Mouse (Mus musculus) MEL (cell line): ENCODE measurements around the gene Brd1. TPM values are rescaled to one million over a fixed set of nuclear protein-coding genes. Genes with fewer than 3 reads are reported as not detected.
A peak's percentile ranks its signal among the peaks of the same experiment; 100 is the strongest.

Experiments
- DNase-seq: peaks from one replicate; pipeline ENCODE4 v3.0.0; 2011; ENCODE audit warnings: low read depth, low spot score
- H3K27ac ChIP-seq: 2 replicates; pipeline ENCODE4 v1.5.1; 2012; ENCODE audit warnings: low read depth, mild to moderate bottlenecking, control low read depth, low read length, moderate library complexity; ENCODE audit not compliant: control insufficient read depth
- H3K27me3 ChIP-seq, 2 experiments: fragments of 150-350 bp in 1 of 2; sonication (generic) in 1 of 2; 2 replicates each; pipeline ENCODE4 v1.6.1; 2012; ENCODE audit warnings: low read length in 2 of 2, mild to moderate bottlenecking in 2 of 2, improper control_type of control experiment in 1 of 2, moderate library complexity in 1 of 2; ENCODE audit not compliant: insufficient read depth in 2 of 2, control insufficient read depth in 1 of 2
- H3K36me3 ChIP-seq, 2 experiments: 2 replicates each; pipeline ENCODE4 v1.6.1; 2012 to 2014; ENCODE audit warnings: low read length in 2 of 2, improper control_type of control experiment in 1 of 2, inconsistent platforms in 1 of 2, mild to moderate bottlenecking in 1 of 2; ENCODE audit not compliant: insufficient read depth in 2 of 2, control insufficient read depth in 1 of 2
- H3K4me1 ChIP-seq, 2 experiments: fragments of 150-350 bp in 1 of 2; sonication (generic) in 1 of 2; 2 replicates each; pipeline ENCODE4 v1.6.1; 2012; ENCODE audit warnings: low read length in 2 of 2, improper control_type of control experiment in 1 of 2, mild to moderate bottlenecking in 1 of 2; ENCODE audit not compliant: insufficient read depth in 2 of 2, control insufficient read depth in 1 of 2
- H3K4me3 ChIP-seq, 2 experiments: fragments of 150-350 bp in 1 of 2; sonication (generic) in 1 of 2; 2 replicates each; pipeline ENCODE4 v1.5.1; 2012; ENCODE audit warnings: low read depth in 2 of 2, low read length in 2 of 2, mild to moderate bottlenecking in 2 of 2, moderate library complexity in 2 of 2, control low read depth in 1 of 2, improper control_type of control experiment in 1 of 2; ENCODE audit not compliant: control insufficient read depth in 1 of 2, insufficient read depth in 1 of 2
- H3K79me2 ChIP-seq: 2 replicates; pipeline ENCODE4 v1.6.1; 2012; ENCODE audit warnings: mild to moderate bottlenecking, low read length, moderate library complexity; ENCODE audit not compliant: control insufficient read depth, poor library complexity, insufficient read depth
- H3K9ac ChIP-seq: 2 replicates; pipeline ENCODE4 v1.6.1; 2012; ENCODE audit warnings: low read depth, mild to moderate bottlenecking, control low read depth, low read length, moderate library complexity; ENCODE audit not compliant: control insufficient read depth, poor library complexity, severe bottlenecking
- H3K9me3 ChIP-seq: fragments of 150-350 bp; sonication (generic); replicated peaks from 2 replicates; pipeline ENCODE4 v1.6.1; 2012; ENCODE audit warnings: mild to moderate bottlenecking, low read length, improper control_type of control experiment, moderate library complexity; ENCODE audit not compliant: insufficient read depth
- BHLHE40 ChIP-seq: IDR thresholded peaks from 2 replicates; pipeline ENCODE4 v1.6.1; 2012; ENCODE audit warnings: low read depth, mild to moderate bottlenecking, inconsistent platforms, low read length, improper control_type of control experiment, borderline replicate concordance
- CHD1 ChIP-seq: IDR thresholded peaks from 2 replicates; pipeline ENCODE4 v1.6.1; 2012; ENCODE audit warnings: low read depth, mild to moderate bottlenecking, inconsistent platforms, low read length, improper control_type of control experiment
- CHD2 ChIP-seq: IDR thresholded peaks from 2 replicates; pipeline ENCODE4 v1.6.1; 2011; ENCODE audit warnings: low read length, improper control_type of control experiment
- CTCF ChIP-seq, 3 experiments: IDR thresholded peaks in 2 of 3; conservative IDR thresholded peaks in 1 of 3; 2 replicates each; pipeline ENCODE4 v1.5.1; 2011 to 2012; ENCODE audit warnings: low read length in 3 of 3, low read depth in 2 of 3, mild to moderate bottlenecking in 2 of 3, improper control_type of control experiment in 1 of 3, inconsistent platforms in 1 of 3, mixed read lengths in 1 of 3, moderate library complexity in 1 of 3; ENCODE audit not compliant: control insufficient read depth in 1 of 3, insufficient read depth in 1 of 3, poor library complexity in 1 of 3, severe bottlenecking in 1 of 3
- ELF1 ChIP-seq: IDR thresholded peaks from 2 replicates; pipeline ENCODE4 v1.6.1; 2014; ENCODE audit warnings: low read depth, mild to moderate bottlenecking, inconsistent platforms, low read length, improper control_type of control experiment, moderate library complexity
- EP300 ChIP-seq, 2 experiments: IDR thresholded peaks; 2 replicates each; pipeline ENCODE4 v1.6.1; 2011; ENCODE audit warnings: improper control_type of control experiment in 2 of 2, low read length in 2 of 2, low read depth in 1 of 2, mild to moderate bottlenecking in 1 of 2
- GABPA ChIP-seq: IDR thresholded peaks from 2 replicates; pipeline ENCODE4 v1.6.1; 2012; ENCODE audit warnings: low read depth, mild to moderate bottlenecking, inconsistent platforms, low read length, improper control_type of control experiment, moderate library complexity
- JUND ChIP-seq: IDR thresholded peaks from 2 replicates; pipeline ENCODE4 v1.6.1; 2011; ENCODE audit warnings: low read depth, mild to moderate bottlenecking, improper control_type of control experiment, low read length
- MAFK ChIP-seq: IDR thresholded peaks from 2 replicates; pipeline ENCODE4 v1.6.1; 2011; ENCODE audit warnings: low read depth, mild to moderate bottlenecking, low read length, improper control_type of control experiment, borderline replicate concordance
- MAX ChIP-seq: IDR thresholded peaks from 2 replicates; pipeline ENCODE4 v1.6.1; 2011; ENCODE audit warnings: low read length, improper control_type of control experiment
- MXI1 ChIP-seq: IDR thresholded peaks from 2 replicates; pipeline ENCODE4 v1.6.1; 2011; ENCODE audit warnings: mild to moderate bottlenecking, low read depth, low read length, improper control_type of control experiment
- MYB ChIP-seq: IDR thresholded peaks from 2 replicates; pipeline ENCODE4 v1.6.1; 2011; ENCODE audit warnings: mild to moderate bottlenecking, low read depth, low read length, improper control_type of control experiment
- MYC ChIP-seq: IDR thresholded peaks from 2 replicates; pipeline ENCODE4 v1.6.1; 2011; ENCODE audit warnings: low read depth, mild to moderate bottlenecking, low read length, improper control_type of control experiment, moderate library complexity
- NELFE ChIP-seq: IDR thresholded peaks from 2 replicates; pipeline ENCODE4 v1.6.1; 2011; ENCODE audit warnings: low read depth, low read length, improper control_type of control experiment
- NRF1 ChIP-seq: IDR thresholded peaks from 2 replicates; pipeline ENCODE4 v1.6.1; 2014; ENCODE audit warnings: low read depth, mild to moderate bottlenecking, inconsistent platforms, low read length, improper control_type of control experiment, moderate library complexity; ENCODE audit not compliant: poor library complexity, insufficient read depth, severe bottlenecking
- POLR2AphosphoS2 ChIP-seq: IDR thresholded peaks from 2 replicates; pipeline ENCODE4 v1.6.1; 2011; ENCODE audit warnings: low read length, improper control_type of control experiment
- SIN3A ChIP-seq: IDR thresholded peaks from 2 replicates; pipeline ENCODE4 v1.6.1; 2012; ENCODE audit warnings: low read length, improper control_type of control experiment, inconsistent platforms
- TAL1 ChIP-seq: IDR thresholded peaks from 2 replicates; pipeline ENCODE4 v1.6.1; 2012; ENCODE audit warnings: mild to moderate bottlenecking, inconsistent platforms, low read length, moderate library complexity, mixed read lengths
- TBP ChIP-seq: IDR thresholded peaks from 2 replicates; pipeline ENCODE4 v1.8.0; 2011; ENCODE audit warnings: low read depth, low read length, improper control_type of control experiment
- TCF12 ChIP-seq: IDR thresholded peaks from 2 replicates; pipeline ENCODE4 v1.6.1; 2014; ENCODE audit warnings: low read depth, mild to moderate bottlenecking, inconsistent platforms, low read length, improper control_type of control experiment, moderate library complexity
- USF2 ChIP-seq, 2 experiments: IDR thresholded peaks; 2 replicates each; pipeline ENCODE4 v1.6.1; 2011 to 2012; ENCODE audit warnings: improper control_type of control experiment in 2 of 2, low read length in 2 of 2, borderline replicate concordance in 1 of 2, inconsistent platforms in 1 of 2, low read depth in 1 of 2, mild to moderate bottlenecking in 1 of 2; ENCODE audit not compliant: insufficient read depth in 1 of 2
- ZKSCAN1 ChIP-seq: IDR thresholded peaks from 2 replicates; pipeline ENCODE4 v1.6.1; 2012; ENCODE audit warnings: low read depth, mild to moderate bottlenecking, inconsistent platforms, low read length, improper control_type of control experiment, moderate library complexity
- ZNF384 ChIP-seq: IDR thresholded peaks from 2 replicates; pipeline ENCODE4 v1.6.1; 2012; ENCODE audit warnings: low read depth, mild to moderate bottlenecking, inconsistent platforms, low read length, improper control_type of control experiment
- polyA plus RNA-seq, 2 experiments: library from polyadenylated mRNA; stranded (reverse) in 1 of 2; unstranded in 1 of 2; fragments of >175 nt in 1 of 2; fragments of >200 nt in 1 of 2; gene quantifications; 2 replicates each; pipeline versions ENCODE4 v1.2.1 to v1.2.4; 2012; ENCODE audit warnings: low replicate concordance in 2 of 2, low read depth in 1 of 2; ENCODE audit not compliant: insufficient read length in 2 of 2, insufficient read depth in 1 of 2, missing spikeins in 1 of 2
- total RNA-seq: library from RNA; depleted of rRNA; stranded (reverse); fragments of 300-350 nt; gene quantifications from 2 replicates; pipeline ENCODE4 v1.2.3, GENCODE M21; 2012

The Brd1 gene
- total and polyA plus RNA-seq, 3 experiments: 33.7 to 72.7 (median 43.1) TPM

GRCm38 (mm10) chr15:88732405-88733020 is 1.5 kb downstream of the Brd1 start:
- Histone ChIP-seq H3K4me1 (peaks cover 8 to 28% of the 10 kb centered on the region in 2 experiments), H3K9ac (peak overlapping the region; percentile 95), H3K79me2 (peaks cover 54% of the 10 kb centered on the region), H3K27me3 (no peaks in the 10 kb centered on the region), H3K27ac (0 out of 2 replicates have a peak overlapping the region, but pooled peaks have one; percentile 10), H3K36me3 (peaks cover 8 to 30% of the 10 kb centered on the region in 2 experiments), H3K4me3 (peak overlapping the region; percentile 94 to 99), H3K9me3 (no peaks in the 10 kb centered on the region)
- TF ChIP-seq CHD2 (no peak), MXI1 (peak; percentile 29; the same call in 1 of the 2 replicates), MAX (no peak), EP300 (IDR thresholded peaks at IDR 0.05; ENCODE audit: low read depth in 1 of 2, low read length in 2 of 2) (0 out of 4 replicates have a peak, but pooled peaks of 1 of the 2 experiments have one; percentile 34), NELFE (no peak), ELF1 (no peak), SIN3A (0 out of 2 replicates have a peak, but pooled peaks have one; percentile 44), CTCF (IDR thresholded peaks at IDR 0.05 in 2 of 3, conservative IDR thresholded peaks at IDR 0.05 in 1 of 3; ENCODE audit: control insufficient read depth in 1 of 3, insufficient read depth in 1 of 3, low read depth in 2 of 3, low read length in 3 of 3, poor library complexity in 1 of 3, severe bottlenecking in 1 of 3) (no peak), CHD1 (no peak), BHLHE40 (no peak), TAL1 (no peak), GABPA (no peak), ZKSCAN1 (no peak), TCF12 (no peak), JUND (no peak), USF2 (IDR thresholded peaks at IDR 0.05; ENCODE audit: borderline replicate concordance in 1 of 2, insufficient read depth in 1 of 2, low read depth in 1 of 2, low read length in 2 of 2) (no peak), MYC (no peak), NRF1 (no peak), POLR2AphosphoS2 (no peak), ZNF384 (no peak), MAFK (no peak), TBP (no peak), MYB (no peak)
- DNase-seq: peak; percentile 64
